Mouse (Mus musculus): Measurements from ENCODE around the gene Elmod3. TPM values are rescaled to one million over a fixed set of nuclear protein-coding genes. Genes with fewer than 3 reads are reported as not detected.

The Elmod3 gene
- polyA plus RNA-seq, 1 experiment from 2014 or later, result 23.9 TPM

GRCm38 (mm10) chr6:72630370-72630769 lies 32.2 kb upstream of the Elmod3 start:
- Histone ChIP-seq H3K4me3 (replicated peaks) (no peak overlapping the region), H3K9ac (no peak overlapping the region), H3K27me3 (no peaks in the 10 kb centered on the region), H3K4me2 (replicated peaks) (no peak overlapping the region), H3K27ac (replicated peaks) (no peak overlapping the region), H3K36me3 (peaks cover 82% of the 10 kb centered on the region), H3K9me3 (replicated peaks) (no peaks in the 10 kb centered on the region), H3K4me1 (no peaks in the 10 kb centered on the region)
- no peak for ATAC-seq (ENCODE audit: insufficient number of reproducible peaks, low FRiP score, low TSS enrichment, low read depth)
- WGBS, result 97% methylated on average over 2 of the region's 2 CpGs

GRCm38 (mm10) chr6:72627276-72627675 lies 29.1 kb upstream of the Elmod3 start:
- Histone ChIP-seq H3K27ac (replicated peaks) (no peak overlapping the region), H3K4me2 (replicated peaks) (no peak overlapping the region), H3K4me3 (replicated peaks) (no peak overlapping the region), H3K9me3 (replicated peaks) (no peaks in the 10 kb centered on the region), H3K27me3 (no peaks in the 10 kb centered on the region), H3K36me3 (peaks cover 70% of the 10 kb centered on the region), H3K9ac (no peak overlapping the region), H3K4me1 (no peaks in the 10 kb centered on the region)
- no peak for ATAC-seq (ENCODE audit: insufficient number of reproducible peaks, low FRiP score, low TSS enrichment, low read depth)
- 91% methylated on average over 16 of the region's 16 CpGs for WGBS

- H3K4me1 ChIP-seq, result no peaks in the 10 kb centered on the region
- H3K4me3 ChIP-seq (replicated peaks), result no peak overlapping the region
- H3K9me3 ChIP-seq (replicated peaks), result no peaks in the 10 kb centered on the region
- H3K4me2 ChIP-seq (replicated peaks), result no peak overlapping the region
- H3K27ac ChIP-seq (replicated peaks), result no peak overlapping the region
- H3K27me3 ChIP-seq, result no peaks in the 10 kb centered on the region
- peaks cover 61% of the 10 kb centered on the region for H3K36me3 ChIP-seq
- ATAC-seq (ENCODE audit: insufficient number of reproducible peaks, low FRiP score, low TSS enrichment, low read depth), result no peak
- no peak overlapping the region for H3K9ac ChIP-seq
- WGBS, result 86% methylated on average over 7 of the region's 7 CpGs
Measured at GRCm38 (mm10) chr6:72626391-72626790, 28.2 kb upstream of the Elmod3 start.

GRCm38 (mm10) chr6:72623661-72624402 lies 25.6 kb upstream of the Elmod3 start:
- H3K36me3 ChIP-seq, result peaks cover 35% of the 10 kb centered on the region
- 88% methylated on average over 8 of the region's 8 CpGs for WGBS
- no peak overlapping the region for H3K4me3 ChIP-seq (replicated peaks)
- no peak for ATAC-seq (ENCODE audit: insufficient number of reproducible peaks, low FRiP score, low TSS enrichment, low read depth)
- H3K27me3 ChIP-seq, result no peaks in the 10 kb centered on the region
- H3K4me1 ChIP-seq, result no peaks in the 10 kb centered on the region
- H3K27ac ChIP-seq (replicated peaks), result no peak overlapping the region
- H3K9ac ChIP-seq, result no peak overlapping the region
- no peaks in the 10 kb centered on the region for H3K9me3 ChIP-seq (replicated peaks)
- no peak overlapping the region for H3K4me2 ChIP-seq (replicated peaks)

- no peaks in the 10 kb centered on the region for H3K9me3 ChIP-seq (replicated peaks)
- no peaks in the 10 kb centered on the region for H3K27me3 ChIP-seq
- no peak overlapping the region for H3K4me2 ChIP-seq (replicated peaks)
- H3K36me3 ChIP-seq, result peaks cover 28% of the 10 kb centered on the region
- WGBS, result 49% methylated on average over 3 of the region's 3 CpGs
- H3K4me1 ChIP-seq, result no peaks in the 10 kb centered on the region
- H3K27ac ChIP-seq (replicated peaks), result no peak overlapping the region
- H3K4me3 ChIP-seq (replicated peaks), result no peak overlapping the region
- ATAC-seq (ENCODE audit: insufficient number of reproducible peaks, low FRiP score, low TSS enrichment, low read depth), result no peak
- H3K9ac ChIP-seq, result no peak overlapping the region
Measured at GRCm38 (mm10) chr6:72622917-72623316, 24.7 kb upstream of the Elmod3 start.

- Histone ChIP-seq H3K9ac (no peak overlapping the region), H3K4me3 (replicated peaks) (no peak overlapping the region), H3K27me3 (no peaks in the 10 kb centered on the region), H3K4me2 (replicated peaks) (no peak overlapping the region), H3K4me1 (peaks cover 9% of the 10 kb centered on the region), H3K27ac (replicated peaks) (no peak overlapping the region), H3K36me3 (peaks cover 8% of the 10 kb centered on the region), H3K9me3 (replicated peaks) (no peaks in the 10 kb centered on the region)
- WGBS, result 87% methylated on average over 5 of the region's 5 CpGs
- ATAC-seq (ENCODE audit: insufficient number of reproducible peaks, low FRiP score, low TSS enrichment, low read depth), result no peak
Measured at GRCm38 (mm10) chr6:72620920-72621319, 22.7 kb upstream of the Elmod3 start.

GRCm38 (mm10) chr6:72619734-72620532 lies 21.7 kb upstream of the Elmod3 start:
- no peak overlapping the region for H3K4me3 ChIP-seq (replicated peaks)
- H3K27me3 ChIP-seq, result no peaks in the 10 kb centered on the region
- 54% methylated on average over 12 of the region's 12 CpGs for whole genome bisulfite sequencing
- no peaks in the 10 kb centered on the region for H3K9me3 ChIP-seq (replicated peaks)
- ATAC-seq (ENCODE audit: insufficient number of reproducible peaks, low FRiP score, low TSS enrichment, low read depth), result no peak
- no peak overlapping the region for H3K9ac ChIP-seq
- H3K36me3 ChIP-seq, result peaks cover 2% of the 10 kb centered on the region; the same call in 1 of the 2 replicates
- no peak overlapping the region for H3K4me2 ChIP-seq (replicated peaks)
- H3K4me1 ChIP-seq, result peaks cover 19% of the 10 kb centered on the region
- H3K27ac ChIP-seq (replicated peaks), result no peak overlapping the region

- Histone ChIP-seq H3K36me3 (peaks cover 10% of the 10 kb centered on the region; the same call in 1 of the 2 replicates), H3K4me2 (replicated peaks) (peak within 1 kb of the TSS; percentile 92), H3K4me1 (peaks cover 31% of the 10 kb centered on the region), H3K27ac (replicated peaks) (peak within 1 kb of the TSS; percentile 92), H3K9me3 (replicated peaks) (no peaks in the 10 kb centered on the region), H3K9ac (peak within 1 kb of the TSS; percentile 71), H3K4me3 (replicated peaks) (peak within 1 kb of the TSS; percentile 69), H3K27me3 (no peaks in the 10 kb centered on the region)
- ATAC-seq (ENCODE audit: insufficient number of reproducible peaks, low FRiP score, low TSS enrichment, low read depth), result peak; percentile 94
- under 1% methylated on average over 41 of the region's 41 CpGs for WGBS
Measured at GRCm38 (mm10) chr6:72616643-72617288, 18.6 kb upstream of the Elmod3 start, which contains the start of gene Tgoln1. Tgoln1 (minus strand) TSS chr6:72617000.

GRCm38 (mm10) chr6:72615561-72616375 lies 17.6 kb upstream of the Elmod3 start:
- H3K9me3 ChIP-seq (replicated peaks), result no peaks in the 10 kb centered on the region
- no peaks in the 10 kb centered on the region for H3K27me3 ChIP-seq
- H3K9ac ChIP-seq, result peak overlapping the region; percentile 71
- H3K27ac ChIP-seq (replicated peaks), result 0 out of 2 replicates have a peak overlapping the region, but pooled peaks have one; percentile 1
- no peak for ATAC-seq (ENCODE audit: insufficient number of reproducible peaks, low FRiP score, low TSS enrichment, low read depth)
- H3K4me2 ChIP-seq (replicated peaks), result peak overlapping the region; percentile 92
- peaks cover 20% of the 10 kb centered on the region for H3K36me3 ChIP-seq
- H3K4me3 ChIP-seq (replicated peaks), result peak overlapping the region; percentile 69
- 24% methylated on average over 25 of the region's 25 CpGs for WGBS
- H3K4me1 ChIP-seq, result peaks cover 31% of the 10 kb centered on the region

- Histone ChIP-seq H3K4me3 (replicated peaks) (peak overlapping the region; percentile 69), H3K4me2 (replicated peaks) (peak overlapping the region; percentile 92), H3K36me3 (peaks cover 26% of the 10 kb centered on the region), H3K9ac (peak overlapping the region; percentile 71), H3K27me3 (no peaks in the 10 kb centered on the region), H3K27ac (replicated peaks) (no peak overlapping the region), H3K4me1 (peaks cover 31% of the 10 kb centered on the region), H3K9me3 (replicated peaks) (no peaks in the 10 kb centered on the region)
- WGBS, result 63% methylated on average over 2 of the region's 2 CpGs
- ATAC-seq (ENCODE audit: insufficient number of reproducible peaks, low FRiP score, low TSS enrichment, low read depth), result no peak
Measured at GRCm38 (mm10) chr6:72615151-72615550, 16.9 kb upstream of the Elmod3 start.
